Mouse (Mus musculus) splenic B cell, adult 2 months (primary cell): ENCODE data around the gene Robo2.
"Not testable (repeated sequence)": the region's sequence is repeated elsewhere in the genome, so short reads cannot be mapped to it uniquely, and the experiment has no call there.

Source experiments
- DNase-seq: peaks from one replicate; pipeline ENCODE4 v3.0.0-alpha.2; 2011; ENCODE audit warnings: low read depth, low spot score
- H3K27me3 ChIP-seq: 2 replicates; pipeline ENCODE4 v1.6.1; 2012; ENCODE audit warnings: mild to moderate bottlenecking, low read length, moderate library complexity, mixed read lengths; ENCODE audit not compliant: control insufficient read depth, poor library complexity, insufficient read depth, severe bottlenecking
- H3K36me3 ChIP-seq: 2 replicates; pipeline ENCODE4 v1.6.1; 2012; ENCODE audit warnings: mild to moderate bottlenecking, low read length, moderate library complexity, mixed read lengths; ENCODE audit not compliant: control insufficient read depth, poor library complexity, insufficient read depth, severe bottlenecking

Gene Robo2

DNA sequence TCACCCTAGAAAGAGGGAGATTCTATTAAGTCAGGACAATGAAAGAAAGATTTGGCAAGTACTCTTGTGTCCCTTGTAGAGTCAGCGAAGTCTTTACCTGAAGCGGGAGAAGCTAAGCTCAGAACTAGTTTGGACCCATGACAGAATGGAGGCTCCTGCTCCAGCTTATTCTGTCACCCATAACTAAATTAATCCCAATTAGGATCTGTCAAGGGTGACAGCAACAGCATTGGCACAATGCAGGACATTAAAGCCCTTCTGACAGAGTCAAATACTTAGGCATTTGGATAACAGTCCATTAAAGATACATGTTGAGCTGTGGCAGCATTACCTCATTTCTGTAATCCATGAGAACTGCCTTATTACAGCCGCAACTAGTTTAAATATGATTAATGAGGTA, 298.5 kb downstream of the Robo2 start:
- DNase-seq: no peak
- Histone ChIP-seq H3K27me3 (no peaks in the 10 kb centered on the region), H3K36me3 (no peaks in the 10 kb centered on the region)

DNA sequence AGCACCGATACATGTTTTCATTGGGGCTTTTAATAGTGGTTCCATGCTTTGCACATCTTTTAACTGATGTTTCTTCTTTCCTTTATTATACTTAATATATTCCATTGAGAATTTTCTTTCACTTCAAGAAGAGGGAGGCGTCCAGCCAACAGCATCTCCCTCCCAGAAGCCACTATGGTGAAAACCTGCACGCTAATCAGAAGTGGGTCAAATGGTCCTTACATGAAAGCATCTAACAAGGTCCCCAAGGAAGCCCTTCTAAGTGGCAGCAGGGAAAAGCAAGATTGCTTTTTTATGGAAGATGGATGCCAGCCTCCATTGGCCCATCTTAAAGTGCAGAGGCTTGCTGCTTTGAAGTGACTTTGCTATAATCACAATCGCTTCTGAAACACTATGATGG, 300.5 kb downstream of the Robo2 start:
- no peaks in the 10 kb centered on the region for H3K27me3 ChIP-seq
- no peaks in the 10 kb centered on the region for H3K36me3 ChIP-seq
- DNase-seq: no peak

- DNase-seq, H3K27me3 ChIP-seq, H3K36me3 ChIP-seq: not testable (repeated sequence)
These were observed 307.2 kb downstream of the Robo2 start for GRCm38 (mm10) chr16:74104449-74104848.

GRCm38 (mm10) chr16:74092997-74093801, 318.4 kb downstream of the Robo2 start:
- Histone ChIP-seq H3K36me3 (no peaks in the 10 kb centered on the region), H3K27me3 (no peaks in the 10 kb centered on the region)
- no peak for DNase-seq

DNA sequence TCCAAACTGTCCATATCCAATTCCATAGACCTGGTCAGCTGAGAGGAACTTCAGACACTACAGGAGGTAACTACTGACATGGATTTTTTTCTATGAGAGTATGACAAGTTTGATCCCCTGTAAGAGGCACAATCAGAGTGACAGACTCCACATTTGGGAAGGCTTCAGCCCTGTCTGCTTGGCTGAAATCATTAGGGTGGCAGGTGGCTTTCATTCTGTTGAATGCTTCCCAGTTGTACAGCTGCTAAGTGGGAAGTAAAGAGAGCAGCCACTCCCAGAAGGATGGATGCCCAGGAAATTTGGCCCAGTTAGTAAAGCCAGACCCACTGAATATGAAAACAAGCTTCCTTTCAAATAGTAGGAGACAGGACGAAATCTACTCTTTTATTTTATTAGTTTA, 321.7 kb downstream of the Robo2 start:
- H3K27me3 ChIP-seq: no peaks in the 10 kb centered on the region
- H3K36me3 ChIP-seq: no peaks in the 10 kb centered on the region
- no peak for DNase-seq

GRCm38 (mm10) chr16:74084188-74084587, 327.4 kb downstream of the Robo2 start:
- H3K27me3 ChIP-seq: no peaks in the 10 kb centered on the region
- no peak for DNase-seq
- H3K36me3 ChIP-seq: no peaks in the 10 kb centered on the region

DNA sequence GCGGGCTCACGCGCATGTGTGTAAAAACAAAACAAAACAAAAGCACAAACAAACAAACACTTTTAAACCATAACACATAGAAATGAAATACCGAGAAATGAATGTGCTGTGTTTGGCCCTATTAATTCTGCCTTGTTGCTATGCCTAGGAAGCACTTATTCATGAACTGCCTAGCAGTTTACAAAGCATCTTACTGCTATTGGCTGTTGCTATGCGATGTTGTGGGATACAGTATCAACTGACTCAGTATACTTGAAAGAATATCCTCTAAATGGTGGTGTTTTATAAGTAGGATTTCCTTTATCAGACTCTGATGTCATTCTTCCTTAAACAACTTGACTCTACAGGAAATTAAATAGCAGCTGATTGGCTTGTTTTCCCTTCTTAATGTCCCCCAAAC, 339.0 kb downstream of the Robo2 start:
- no peak for DNase-seq
- Histone ChIP-seq H3K27me3 (no peaks in the 10 kb centered on the region), H3K36me3 (no peaks in the 10 kb centered on the region)

DNA sequence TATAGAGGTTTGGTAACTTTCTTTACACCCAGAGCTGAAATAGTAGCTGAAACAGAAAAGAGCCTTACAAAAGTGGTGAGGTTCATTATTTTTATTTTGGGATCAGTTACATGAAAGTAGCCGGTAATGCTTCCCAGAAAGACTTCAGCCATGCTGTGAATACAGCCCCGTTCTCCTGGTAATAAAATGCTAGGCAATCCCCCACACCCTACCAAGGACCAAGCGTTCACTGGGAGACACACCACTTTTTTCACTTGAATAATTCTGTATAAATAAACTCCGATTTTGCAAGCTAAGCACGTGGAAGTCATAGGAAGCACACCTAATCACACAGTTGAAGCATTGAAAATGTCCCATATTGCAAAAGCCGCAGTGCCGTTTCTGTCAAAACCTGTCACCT, 341.0 kb downstream of the Robo2 start:
- Histone ChIP-seq H3K27me3 (no peaks in the 10 kb centered on the region), H3K36me3 (no peaks in the 10 kb centered on the region)
- DNase-seq: no peak

- Histone ChIP-seq H3K27me3 (no peaks in the 10 kb centered on the region), H3K36me3 (no peaks in the 10 kb centered on the region)
- no peak for DNase-seq
These were observed 345.7 kb downstream of the Robo2 start for GRCm38 (mm10) chr16:74065958-74066357.

- Histone ChIP-seq H3K27me3 (no peaks in the 10 kb centered on the region), H3K36me3 (no peaks in the 10 kb centered on the region)
- no peak for DNase-seq
These were observed 349.7 kb downstream of the Robo2 start for GRCm38 (mm10) chr16:74061951-74062350.

GRCm38 (mm10) chr16:74061479-74061878, 350.1 kb downstream of the Robo2 start:
- no peaks in the 10 kb centered on the region for H3K36me3 ChIP-seq
- DNase-seq: no peak
- no peaks in the 10 kb centered on the region for H3K27me3 ChIP-seq

DNA sequence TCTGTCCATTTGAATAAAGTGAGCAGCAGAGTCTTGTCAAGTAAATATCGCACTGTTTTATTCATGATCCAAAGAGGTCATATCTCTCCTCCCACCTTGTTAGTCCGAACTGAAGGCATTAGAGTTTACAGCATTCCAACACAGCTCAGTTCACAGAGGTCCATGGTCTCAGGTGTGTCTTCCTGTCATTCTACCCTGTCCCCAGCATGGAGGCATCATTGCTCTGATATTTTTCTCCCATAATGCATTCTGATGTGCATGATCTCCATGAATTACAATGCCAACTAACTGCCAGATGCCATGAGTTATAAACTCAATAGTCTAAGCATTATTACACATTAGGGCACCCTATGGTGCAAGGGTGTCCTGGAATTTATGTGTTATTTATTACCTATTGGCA, 354.7 kb downstream of the Robo2 start:
- Histone ChIP-seq H3K36me3 (no peaks in the 10 kb centered on the region), H3K27me3 (no peaks in the 10 kb centered on the region)
- DNase-seq: no peak

- Histone ChIP-seq H3K27me3 (no peaks in the 10 kb centered on the region), H3K36me3 (no peaks in the 10 kb centered on the region)
- no peak for DNase-seq
These were observed 355.4 kb downstream of the Robo2 start for GRCm38 (mm10) chr16:74056210-74056609.

GRCm38 (mm10) chr16:74055061-74055751, 356.4 kb downstream of the Robo2 start:
- no peaks in the 10 kb centered on the region for H3K27me3 ChIP-seq
- no peak for DNase-seq
- H3K36me3 ChIP-seq: no peaks in the 10 kb centered on the region

DNA sequence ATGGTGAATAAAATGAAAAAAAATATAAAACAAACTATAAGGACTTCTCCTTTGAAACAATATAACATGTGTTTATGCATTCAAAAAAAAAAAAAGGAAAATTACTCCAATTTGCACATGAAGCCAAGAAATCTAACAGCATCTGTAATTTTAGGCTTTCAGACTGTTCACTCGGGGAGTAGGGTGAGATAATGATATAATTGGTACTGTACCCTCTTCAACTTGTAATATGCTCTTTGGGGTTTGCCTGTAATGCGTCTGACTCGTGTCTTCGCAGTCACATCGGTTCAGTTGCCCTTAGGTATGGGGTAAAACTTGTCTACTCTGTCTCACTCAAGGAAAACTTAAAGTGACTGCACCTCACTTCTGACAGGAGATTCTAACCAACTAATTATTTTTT, 362.2 kb downstream of the Robo2 start:
- no peaks in the 10 kb centered on the region for H3K36me3 ChIP-seq
- DNase-seq: no peak

More for the DNA sequence above, 362.2 kb downstream of the Robo2 start:
- H3K27me3 ChIP-seq: no peaks in the 10 kb centered on the region
